Mouse (Mus musculus) small intestine, adult 2 months (tissue): ENCODE results near the gene Lrg1.

ENCODE experiments used
- CTCF ChIP-seq: fragments of 200-500 bp; IDR thresholded peaks from 2 replicates; pipeline ENCODE4 v1.5.1; 2012; ENCODE audit warnings: low read depth, mild to moderate bottlenecking, control low read depth, inconsistent platforms, low read length, moderate library complexity, mixed read lengths; ENCODE audit not compliant: insufficient replicate concordance, insufficient read length; ENCODE audit errors: extremely low read depth
- POLR2A ChIP-seq: fragments of 200-500 bp; IDR thresholded peaks from 2 replicates; pipeline ENCODE4 v1.6.1; 2012; ENCODE audit warnings: low read depth, mild to moderate bottlenecking, control low read depth, inconsistent platforms, low read length, moderate library complexity

- TF ChIP-seq CTCF = no peak
- 0 out of 2 replicates have a peak, but pooled peaks have one; percentile 13 for TF ChIP-seq POLR2A
These were observed 40.5 kb upstream of the Lrg1 start, which contains the start of gene Tnfaip8l1 for GRCm38 (mm10) chr17:56162231-56162774.
